Mouse (Mus musculus) ES-E14 (cell line): ENCODE data around the gene Psg16. TPM values are rescaled to one million over a fixed set of nuclear protein-coding genes. Genes with fewer than 3 reads are reported as not detected.

Experiments
- DNase-seq: peaks from one replicate; pipeline ENCODE4 v3.0.0-alpha.2; 2013; ENCODE audit warnings: low read depth, low spot score
- H3K27ac ChIP-seq: 2 replicates; pipeline ENCODE4 v1.5.1; 2012; ENCODE audit warnings: low read depth, mild to moderate bottlenecking, low read length, moderate library complexity, mixed read lengths; ENCODE audit not compliant: poor library complexity, insufficient read depth, severe bottlenecking
- H3K36me3 ChIP-seq: 2 replicates; pipeline ENCODE4 v1.6.1; 2012; ENCODE audit warnings: mild to moderate bottlenecking, low read length, moderate library complexity, mixed read lengths; ENCODE audit not compliant: control insufficient read depth, poor library complexity, insufficient read depth, severe bottlenecking
- H3K4me1 ChIP-seq, 2 experiments: fragments of 150-350 bp in 1 of 2; sonication (generic) in 1 of 2; 2 replicates each; pipeline ENCODE4 v1.6.1; 2012; ENCODE audit warnings: low read length in 2 of 2, mild to moderate bottlenecking in 1 of 2, mixed read lengths in 1 of 2; ENCODE audit not compliant: control insufficient read depth in 2 of 2, insufficient read depth in 2 of 2, poor library complexity in 1 of 2
- H3K4me3 ChIP-seq, 2 experiments: fragments of 150-350 bp in 1 of 2; sonication (generic) in 1 of 2; 2 replicates each; pipeline ENCODE4 v1.5.1; 2012; ENCODE audit warnings: low read length in 2 of 2, low read depth in 1 of 2, mild to moderate bottlenecking in 1 of 2, mixed read lengths in 1 of 2; ENCODE audit not compliant: insufficient read depth in 1 of 2, poor library complexity in 1 of 2, severe bottlenecking in 1 of 2
- H3K9ac ChIP-seq: 2 replicates; pipeline ENCODE4 v1.6.1; 2012; ENCODE audit warnings: low read depth, mild to moderate bottlenecking, low read length, mixed read lengths; ENCODE audit not compliant: poor library complexity, insufficient read depth, severe bottlenecking
- H3K9me3 ChIP-seq: fragments of 150-350 bp; sonication (generic); 2 replicates; pipeline ENCODE4 v1.6.1; 2012; ENCODE audit warnings: low read depth, mild to moderate bottlenecking, low read length; ENCODE audit not compliant: control insufficient read depth, insufficient read depth
- CHD2 ChIP-seq: IDR thresholded peaks from 2 replicates; pipeline ENCODE4 v1.6.1; 2014; ENCODE audit warnings: mild to moderate bottlenecking, low read depth, low read length, inconsistent platforms
- HCFC1 ChIP-seq: IDR thresholded peaks from 2 replicates; pipeline ENCODE4 v1.6.1; 2012; ENCODE audit warnings: low read length, inconsistent platforms, borderline replicate concordance; ENCODE audit not compliant: insufficient read depth
- MAFK ChIP-seq: IDR thresholded peaks from 2 replicates; pipeline ENCODE4 v1.6.1; 2014; ENCODE audit warnings: mild to moderate bottlenecking, low read depth, low read length, inconsistent platforms; ENCODE audit not compliant: insufficient read depth
- ZC3H11A ChIP-seq: IDR thresholded peaks from 2 replicates; pipeline ENCODE4 v1.6.1; 2012; ENCODE audit warnings: low read depth, mild to moderate bottlenecking, inconsistent platforms, low read length, borderline replicate concordance
- ZNF384 ChIP-seq: IDR thresholded peaks from 2 replicates; pipeline ENCODE4 v1.6.1; 2012; ENCODE audit warnings: low read depth, low read length, inconsistent platforms
- in situ Hi-C, 2 experiments: fragments of 600-800 bp; cut with MboI; formaldehyde crosslinking; loops; one replicate each; pipeline ENCODE4 v1.15.1; 2025; ENCODE audit warnings: low sequenced_read_pairs in 2 of 2, inconsistent platforms in 1 of 2; ENCODE audit not compliant: unreplicated experiment in 2 of 2
- total RNA-seq: library from RNA; depleted of rRNA; stranded (reverse); fragments of 300-350 nt; gene quantifications from 2 replicates; pipeline ENCODE4 v1.2.3, GENCODE M21; 2012; rRNA removed

The Psg16 gene
- total RNA-seq, 1 experiment: 0.31 TPM

DNA sequence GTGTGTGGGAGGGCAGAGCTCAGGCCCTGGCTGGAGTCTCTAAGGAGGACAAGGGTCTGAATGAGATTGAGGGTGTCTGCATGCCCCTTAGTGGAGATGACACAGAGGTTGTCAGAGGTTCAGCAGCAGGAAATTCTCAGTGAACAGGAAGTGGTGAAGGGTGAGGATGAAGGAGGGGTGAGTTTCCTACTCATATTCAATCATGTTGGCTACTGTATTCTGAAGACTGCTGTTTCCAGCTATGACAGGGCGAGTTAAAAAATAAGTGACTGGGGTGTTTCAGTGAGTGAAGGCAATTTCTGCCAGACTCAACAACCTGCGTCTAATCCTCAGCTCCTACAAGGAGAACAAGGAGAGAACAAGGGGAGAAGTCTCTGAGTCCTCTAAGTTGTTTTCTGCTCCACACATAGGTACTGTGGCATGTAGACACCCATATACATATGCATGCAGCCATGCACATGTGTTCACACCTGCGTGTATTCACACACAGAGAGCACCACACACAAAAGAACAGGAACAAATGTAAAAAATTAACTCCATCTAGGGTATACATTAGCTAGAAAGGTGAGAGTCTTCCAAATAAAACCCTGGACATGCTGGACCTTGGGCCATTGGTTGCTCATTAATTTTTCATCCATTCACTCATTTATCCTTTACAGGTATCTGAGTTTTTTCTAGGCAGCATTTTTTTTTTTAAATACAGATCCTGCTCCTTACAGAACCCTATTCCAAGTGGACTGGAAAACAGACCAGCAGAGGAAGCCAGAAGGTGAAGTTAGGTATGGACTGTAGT lies 83.2 kb downstream of the Psg16 start:
- H3K9me3 ChIP-seq: no peaks in the 10 kb centered on the region

DNA sequence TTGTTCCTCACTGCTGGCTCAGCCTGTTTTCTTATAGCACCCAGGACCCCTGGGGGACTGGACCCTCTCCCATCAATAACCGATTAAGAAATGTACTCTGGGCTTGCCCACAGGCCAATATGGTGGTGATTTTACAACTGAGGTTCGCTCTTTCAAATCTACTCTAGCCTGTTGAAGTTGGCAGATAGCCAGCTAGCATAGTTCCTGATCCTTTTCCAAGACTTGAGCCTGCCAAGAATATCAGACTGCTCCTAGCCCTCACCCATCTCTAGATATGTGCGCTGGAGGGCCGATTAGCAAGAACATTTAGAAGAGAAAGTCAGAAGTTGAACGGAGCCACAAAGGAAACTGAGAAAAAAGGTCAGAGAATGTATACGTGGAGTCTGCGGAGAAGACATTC lies 85.2 kb downstream of the Psg16 start:
- no peak for DNase-seq
- no peaks in the 10 kb centered on the region for H3K4me1 ChIP-seq
- in situ Hi-C loops: no loop called here
- H3K27ac ChIP-seq: no peak overlapping the region
- no peaks in the 10 kb centered on the region for H3K9me3 ChIP-seq
- TF ChIP-seq MAFK (no peak), ZNF384 (no peak), CHD2 (no peak), HCFC1 (no peak)
- no peaks in the 10 kb centered on the region for H3K36me3 ChIP-seq
- no peak overlapping the region for H3K9ac ChIP-seq
- no peak overlapping the region for H3K4me3 ChIP-seq

More for the DNA sequence above, 83.2 kb downstream of the Psg16 start:
- H3K9ac ChIP-seq: no peak overlapping the region
- DNase-seq: no peak
- H3K4me3 ChIP-seq: no peak overlapping the region
- TF ChIP-seq MAFK (no peak), HCFC1 (no peak), ZC3H11A (no peak), CHD2 (no peak), ZNF384 (no peak)
- no peaks in the 10 kb centered on the region for H3K36me3 ChIP-seq
- no peak overlapping the region for H3K27ac ChIP-seq
- no peaks in the 10 kb centered on the region for H3K4me1 ChIP-seq
- in situ Hi-C loops: no loop called here

DNA sequence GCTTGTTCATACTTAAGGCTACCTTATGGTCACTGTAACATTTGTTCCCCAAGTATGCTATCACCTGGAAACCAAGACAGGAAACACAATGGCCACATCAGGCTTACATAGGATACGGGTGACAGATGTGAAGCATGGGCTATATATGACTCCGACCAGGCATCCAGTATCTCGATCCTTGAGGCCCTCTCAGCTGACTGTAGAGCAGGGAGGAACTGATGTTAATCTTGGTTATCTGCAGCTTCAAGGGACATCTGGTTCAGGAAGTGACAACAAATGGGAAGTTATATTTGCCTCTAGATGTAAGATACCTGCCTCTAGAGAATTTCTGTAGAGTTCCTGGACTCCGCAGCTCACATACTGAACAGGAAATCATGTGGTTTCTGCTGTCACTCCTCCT lies 98.0 kb downstream of the Psg16 start:
- no peak for DNase-seq
- no peaks in the 10 kb centered on the region for H3K4me1 ChIP-seq
- in situ Hi-C loops: no loop called here

More for the DNA sequence above, 98.0 kb downstream of the Psg16 start:
- Histone ChIP-seq H3K9ac (no peak overlapping the region), H3K27ac (no peak overlapping the region), H3K36me3 (no peaks in the 10 kb centered on the region), H3K9me3 (no peaks in the 10 kb centered on the region), H3K4me3 (no peak overlapping the region)
- TF ChIP-seq ZNF384: no peak
- TF ChIP-seq HCFC1: no peak
- no peak for TF ChIP-seq ZC3H11A
- TF ChIP-seq MAFK: no peak
- TF ChIP-seq CHD2: no peak

Other genes starting within 250 kb of the Psg16 start
- gene Prkd2, start 231.1 kb upstream of the Psg16 start, total RNA-seq: 5.7 and 6.9 TPM in 2 replicates
- gene Dact3, start 198.7 kb upstream of the Psg16 start, total RNA-seq: 4.5 and 7.0 TPM in 2 replicates
- 0.79 and 1.0 TPM in 2 replicates for gene Gng8, start 182.3 kb upstream of the Psg16 start, total RNA-seq
- 0.09 and 0.26 TPM in 2 replicates for gene Ptgir, start 167.6 kb upstream of the Psg16 start, total RNA-seq
- 163 and 198 TPM in 2 replicates for gene Calm3, start 149.9 kb upstream of the Psg16 start, total RNA-seq
- 0.71 and 0.85 TPM in 2 replicates for gene Pnmal2, start 129.4 kb upstream of the Psg16 start, total RNA-seq
- gene Pnmal1, start 114.4 kb upstream of the Psg16 start, total RNA-seq: 0.26 and 0.45 TPM in 2 replicates
- gene Gm42372, start 91.0 kb upstream of the Psg16 start, total RNA-seq: 0.13 and 0.21 TPM in 2 replicates
- 2.8 and 4.1 TPM in 2 replicates for gene Ccdc8, start 81.3 kb upstream of the Psg16 start, total RNA-seq
- 112 and 127 TPM in 2 replicates for gene Ppp5c, start 46.1 kb upstream of the Psg16 start, total RNA-seq
- gene Hif3a, start 11.6 kb upstream of the Psg16 start, total RNA-seq: 2.3 and 4.9 TPM in 2 replicates
- gene Ceacam3, start 76.2 kb downstream of the Psg16 start, total RNA-seq: not detected in 2 replicates
- 0.09 TPM in 1 of 2 replicates, not detected in the other for gene Psg29, start 129.4 kb downstream of the Psg16 start, total RNA-seq